Mouse (Mus musculus) kidney, embryonic 14.5 days (tissue): ENCODE data around the gene Brox. TPM values are rescaled to one million over a fixed set of nuclear protein-coding genes. Genes with fewer than 3 reads are reported as not detected.

ENCODE experiments used
- ATAC-seq: fragments of 200-750 bp; cut with Nextera tagmentation; 2 replicates; pipeline ENCODE4 v1.8.0; 2017; ENCODE audit warnings: moderate number of reproducible peaks, mild to moderate bottlenecking, moderate TSS enrichment, moderate library complexity; ENCODE audit not compliant: low FRiP score, low TSS enrichment
- H3K27ac ChIP-seq: fragments of 300-500 bp; sonication (generic); 2 replicates; pipeline ENCODE4 v1.5.1; 2014; ENCODE audit warnings: low read depth, mild to moderate bottlenecking, low read length, moderate library complexity, mixed read lengths
- H3K27me3 ChIP-seq: fragments of 300-500 bp; sonication (generic); 2 replicates; pipeline ENCODE4 v1.6.1; 2014; ENCODE audit warnings: mild to moderate bottlenecking, low read length; ENCODE audit not compliant: control insufficient read depth, insufficient read depth
- H3K36me3 ChIP-seq: fragments of 300-500 bp; sonication (generic); 2 replicates; pipeline ENCODE4 v1.6.1; 2014; ENCODE audit warnings: low read length, mixed read lengths; ENCODE audit not compliant: control insufficient read depth, insufficient read depth
- H3K4me1 ChIP-seq: fragments of 300-500 bp; sonication (generic); 2 replicates; pipeline ENCODE4 v1.6.1; 2014; ENCODE audit warnings: low read length, mixed read lengths; ENCODE audit not compliant: control insufficient read depth, insufficient read depth
- H3K4me2 ChIP-seq: fragments of 300-500 bp; sonication (generic); replicated peaks from 2 replicates; pipeline ENCODE4 v1.6.1; 2014; ENCODE audit warnings: low read depth, mild to moderate bottlenecking, low read length
- H3K4me3 ChIP-seq: fragments of 300-500 bp; sonication (generic); 2 replicates; pipeline ENCODE4 v1.5.1; 2014; ENCODE audit warnings: mild to moderate bottlenecking, low read length
- H3K9ac ChIP-seq: fragments of 300-500 bp; sonication (generic); 2 replicates; pipeline ENCODE4 v1.6.1; 2014; ENCODE audit warnings: low read depth, mild to moderate bottlenecking, low read length, moderate library complexity
- H3K9me3 ChIP-seq: fragments of 300-500 bp; sonication (generic); 2 replicates; pipeline ENCODE4 v1.6.1; 2016; ENCODE audit warnings: low read length; ENCODE audit not compliant: control insufficient read depth
- WGBS: fragments of 180-500 bp; shearing (Covaris S2); extraction: QIAGEN DNeasy Blood & Tissue Kit; methylation state at CpG from one replicate; pipeline ENCODE4 v1.1.7; 2014; 5-methylcytosine and 5-hydroxymethylcytosine counted together
- polyA plus RNA-seq: library from polyadenylated mRNA; unstranded; fragments of >200 nt; fragmentation: Nextera tagmentation; extraction: Ambion mirVana; gene quantifications from 2 replicates; pipeline ENCODE4 v1.2.1, GENCODE M21; 2014

Brox gene
- polyA plus RNA-seq, 1 experiment from 2014 or later: 51.4 TPM

GRCm38 (mm10) chr1:183227469-183227868, 69.6 kb downstream of the Brox start:
- 85% methylated on average over 7 of the region's 7 CpGs for WGBS
- Histone ChIP-seq H3K4me3 (no peak overlapping the region), H3K9ac (no peak overlapping the region), H3K9me3 (no peaks in the 10 kb centered on the region), H3K27ac (no peak overlapping the region), H3K4me2 (no peak overlapping the region), H3K27me3 (no peaks in the 10 kb centered on the region), H3K36me3 (no peaks in the 10 kb centered on the region), H3K4me1 (peaks cover 8% of the 10 kb centered on the region; the same call in 1 of the 2 replicates)
- no peak for ATAC-seq

Other genes starting within 250 kb of the Brox start
- 9.6 and 16.9 TPM in 2 replicates for gene Disp1, start 75.7 kb downstream of the Brox start, polyA plus RNA-seq
- gene Aida, start 679 bp downstream of the Brox start, polyA plus RNA-seq: 24.9 and 63.1 TPM in 2 replicates
- gene Mia3, start 72.3 kb upstream of the Brox start, polyA plus RNA-seq: 50.8 and 104 TPM in 2 replicates
- gene Taf1a, start 91.7 kb upstream of the Brox start, polyA plus RNA-seq: 21.0 and 22.4 TPM in 2 replicates
- 0.21 and 0.22 TPM in 2 replicates for gene Hhipl2, start 120.9 kb upstream of the Brox start, polyA plus RNA-seq